Mouse (Mus musculus) MEL (cell line): ENCODE results near the gene Arhgap33.

Source experiments
- CTCF ChIP-seq, 3 experiments: IDR thresholded peaks in 2 of 3; conservative IDR thresholded peaks in 1 of 3; 2 replicates each; pipeline ENCODE4 v1.5.1; 2011 to 2012; ENCODE audit warnings: low read length in 3 of 3, low read depth in 2 of 3, mild to moderate bottlenecking in 2 of 3, improper control_type of control experiment in 1 of 3, inconsistent platforms in 1 of 3, mixed read lengths in 1 of 3, moderate library complexity in 1 of 3; ENCODE audit not compliant: control insufficient read depth in 1 of 3, insufficient read depth in 1 of 3, poor library complexity in 1 of 3, severe bottlenecking in 1 of 3
- EP300 ChIP-seq, 2 experiments: IDR thresholded peaks; 2 replicates each; pipeline ENCODE4 v1.6.1; 2011; ENCODE audit warnings: improper control_type of control experiment in 2 of 2, low read length in 2 of 2, low read depth in 1 of 2, mild to moderate bottlenecking in 1 of 2
- ETS1 ChIP-seq: IDR thresholded peaks from 2 replicates; pipeline ENCODE4 v1.6.1; 2012; ENCODE audit warnings: low read depth, mild to moderate bottlenecking, inconsistent platforms, low read length, improper control_type of control experiment, moderate library complexity
- GABPA ChIP-seq: IDR thresholded peaks from 2 replicates; pipeline ENCODE4 v1.6.1; 2012; ENCODE audit warnings: low read depth, mild to moderate bottlenecking, inconsistent platforms, low read length, improper control_type of control experiment, moderate library complexity
- GATA1 ChIP-seq: IDR thresholded peaks from 2 replicates; pipeline ENCODE4 v1.6.1; 2011; ENCODE audit warnings: low read depth, low read length, improper control_type of control experiment
- KAT2A ChIP-seq: conservative IDR thresholded peaks from 2 replicates; pipeline ENCODE4 v1.6.1; 2012; ENCODE audit warnings: low read depth, low read length, improper control_type of control experiment, inconsistent platforms
- MAX ChIP-seq: IDR thresholded peaks from 2 replicates; pipeline ENCODE4 v1.6.1; 2011; ENCODE audit warnings: low read length, improper control_type of control experiment
- POLR2A ChIP-seq, 2 experiments: IDR thresholded peaks; 2 replicates each; pipeline ENCODE4 v1.6.1; 2011 to 2012; ENCODE audit warnings: low read length in 2 of 2, mild to moderate bottlenecking in 2 of 2, control low read depth in 1 of 2, improper control_type of control experiment in 1 of 2, low read depth in 1 of 2, moderate library complexity in 1 of 2; ENCODE audit not compliant: control insufficient read depth in 1 of 2, insufficient read depth in 1 of 2, poor library complexity in 1 of 2
- POLR2AphosphoS2 ChIP-seq: IDR thresholded peaks from 2 replicates; pipeline ENCODE4 v1.6.1; 2011; ENCODE audit warnings: low read length, improper control_type of control experiment
- RCOR1 ChIP-seq: IDR thresholded peaks from 2 replicates; pipeline ENCODE4 v1.6.1; 2012; ENCODE audit warnings: low read depth, mild to moderate bottlenecking, inconsistent platforms, low read length, improper control_type of control experiment
- USF1 ChIP-seq: IDR thresholded peaks from 2 replicates; pipeline ENCODE4 v1.6.1; 2014; ENCODE audit warnings: low read depth, mild to moderate bottlenecking, inconsistent platforms, low read length, improper control_type of control experiment, moderate library complexity
- ZC3H11A ChIP-seq: IDR thresholded peaks from 2 replicates; pipeline ENCODE4 v1.6.1; 2012; ENCODE audit warnings: low read depth, mild to moderate bottlenecking, inconsistent platforms, low read length, improper control_type of control experiment

DNA sequence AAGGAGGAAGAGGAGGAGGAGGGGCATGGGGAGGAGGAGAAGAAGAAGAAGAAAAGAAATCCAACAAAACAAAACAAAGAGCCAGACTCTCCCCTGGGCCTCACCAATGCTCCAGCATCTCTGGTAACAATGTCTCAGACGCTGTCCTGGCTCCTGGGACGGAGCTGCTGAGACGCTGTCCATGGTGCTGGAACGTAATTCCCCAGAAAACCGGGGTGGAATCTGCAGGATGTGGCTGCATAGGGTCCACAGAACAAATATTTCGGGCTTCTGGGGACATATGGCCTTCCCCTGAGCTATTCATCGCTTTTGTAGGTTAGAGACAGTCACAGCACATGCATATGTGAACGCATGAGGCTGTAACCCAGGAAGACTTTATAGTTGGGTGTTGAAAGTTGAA, 50.6 kb downstream of the Arhgap33 start:
- TF ChIP-seq ZC3H11A (no peak), GATA1 (no peak), RCOR1 (no peak), ETS1 (no peak), EP300 (IDR thresholded peaks at IDR 0.05; ENCODE audit: low read depth in 1 of 2, low read length in 2 of 2) (no peak), POLR2AphosphoS2 (no peak), CTCF (IDR thresholded peaks at IDR 0.05 in 2 of 3, conservative IDR thresholded peaks at IDR 0.05 in 1 of 3; ENCODE audit: control insufficient read depth in 1 of 3, insufficient read depth in 1 of 3, low read depth in 2 of 3, low read length in 3 of 3, poor library complexity in 1 of 3, severe bottlenecking in 1 of 3) (no peak), KAT2A (no peak), POLR2A (IDR thresholded peaks at IDR 0.05; ENCODE audit: control insufficient read depth in 1 of 2, insufficient read depth in 1 of 2, low read depth in 1 of 2, low read length in 2 of 2, poor library complexity in 1 of 2) (no peak), GABPA (no peak), USF1 (no peak), MAX (no peak)
